Comparison of ENCODE assay signal across 7 mouse cellular contexts in genomic region chr2:144009551-144010281, GRCm38 (mm10). TPM values are rescaled to one million over a fixed set of nuclear protein-coding genes. Genes with fewer than 3 reads are reported as not detected.
A peak's percentile ranks its signal among the peaks of the same experiment; 100 is the strongest.
DNase-seq lines count a peak whose midpoint lies in the region; ATAC-seq and TF ChIP-seq lines count a peak whose summit lies in the region.

No protein-coding gene starts in this region.

- H3K9me3 ChIP-seq in E14TG2a.4 (ENCODE audit: low read length): no peaks in the 10 kb centered on the region
- no peaks in the 10 kb centered on the region for H3K9me3 ChIP-seq in embryonic facial prominence, embryonic 10.5 days
- no peaks in the 10 kb centered on the region for H3K9me3 ChIP-seq in heart, embryonic 14.5 days (ENCODE audit: control insufficient read depth, low read length)
- H3K9me3 ChIP-seq in kidney, embryonic 16.5 days (ENCODE audit: low read length): no peaks in the 10 kb centered on the region

- 2% methylated on average over 30 of the region's 30 CpGs for WGBS in embryonic facial prominence, embryonic 10.5 days
- 1% methylated on average over 28 of the region's 30 CpGs for WGBS in heart, embryonic 14.5 days
- 1% methylated on average over 29 of the region's 30 CpGs for WGBS in kidney, embryonic 16.5 days

- 0 out of 2 replicates have a peak, but pooled peaks cover 2% of the 10 kb centered on the region for H3K27me3 ChIP-seq in E14TG2a.4 (ENCODE audit: insufficient read depth, low read length)
- no peaks in the 10 kb centered on the region for H3K27me3 ChIP-seq in embryonic facial prominence, embryonic 10.5 days (replicated peaks; ENCODE audit: low read depth, poor library complexity, severe bottlenecking)
- no peaks in the 10 kb centered on the region for H3K27me3 ChIP-seq in heart, embryonic 14.5 days (ENCODE audit: control insufficient read depth, insufficient read depth, low read length)
- H3K27me3 ChIP-seq in kidney, embryonic 16.5 days (ENCODE audit: insufficient read depth, low read length): no peaks in the 10 kb centered on the region

- TF ChIP-seq CTCF in E14TG2a.4 (conservative IDR thresholded peaks at IDR 0.05; ENCODE audit: low read length): no peak

- H3K27ac ChIP-seq in embryonic facial prominence, embryonic 10.5 days (replicated peaks): peak overlapping the region; percentile 92
- H3K27ac ChIP-seq in heart, embryonic 14.5 days (replicated peaks in 1 of 2; ENCODE audit: control insufficient read depth in 1 of 2, insufficient read depth in 1 of 2, low read depth in 2 of 2, low read length in 2 of 2): peak overlapping the region; percentile 95 to 97
- H3K27ac ChIP-seq in kidney, embryonic 16.5 days (ENCODE audit: low read length): peak overlapping the region; percentile 96

- peaks cover 9% of the 10 kb centered on the region; the same call in 1 of the 2 replicates for H3K36me3 ChIP-seq in E14TG2a.4 (ENCODE audit: insufficient read depth, low read length)
- H3K36me3 ChIP-seq in embryonic facial prominence, embryonic 10.5 days (replicated peaks): peaks cover 19% of the 10 kb centered on the region; the same call in 1 of the 2 replicates
- H3K36me3 ChIP-seq in heart, embryonic 14.5 days (ENCODE audit: control insufficient read depth, insufficient read depth, low read length): peaks cover 13% of the 10 kb centered on the region
- H3K36me3 ChIP-seq in kidney, embryonic 16.5 days (ENCODE audit: insufficient read depth, low read length): 0 out of 2 replicates have a peak, but pooled peaks cover 2% of the 10 kb centered on the region

- peak; percentile 42 for DNase-seq in R1 (ENCODE audit: low read depth, low spot score)
- peak; percentile 13 for DNase-seq in embryonic facial prominence, embryonic 10.5 days (ENCODE audit: low spot score)
- DNase-seq in lung, postnatal 10 days: peak; percentile 85
- peak; percentile 31 for DNase-seq in ovary, postnatal 36 days (ENCODE audit: low spot score)

- H3K4me2 ChIP-seq in heart, embryonic 14.5 days (ENCODE audit: low read length): peak overlapping the region; percentile 63
- peak overlapping the region; percentile 60 for H3K4me2 ChIP-seq in kidney, embryonic 16.5 days (replicated peaks; ENCODE audit: low read depth, low read length)

- no peak; the same call in 1 of the 2 replicates for ATAC-seq in heart, embryonic 14.5 days (ENCODE audit: insufficient number of reproducible peaks, insufficient read depth, low FRiP score, low read depth)
- peak; percentile 17 for ATAC-seq in kidney, embryonic 16.5 days (ENCODE audit: low FRiP score, low TSS enrichment)

- peak overlapping the region; percentile 99 for H3K9ac ChIP-seq in heart, embryonic 14.5 days (ENCODE audit: low read length)
- H3K9ac ChIP-seq in kidney, embryonic 16.5 days (replicated peaks; ENCODE audit: low read length): peak overlapping the region; percentile 90

- H3K4me3 ChIP-seq in E14TG2a.4 (replicated peaks; ENCODE audit: low read length): peak overlapping the region; percentile 96
- H3K4me3 ChIP-seq in embryonic facial prominence, embryonic 10.5 days: peak overlapping the region; percentile 92
- H3K4me3 ChIP-seq in heart, embryonic 14.5 days (ENCODE audit: control insufficient read depth in 1 of 2, insufficient read depth in 1 of 2, low read depth in 1 of 2, low read length in 2 of 2): peak overlapping the region; percentile 96 to 98
- H3K4me3 ChIP-seq in kidney, embryonic 16.5 days (ENCODE audit: low read length): peak overlapping the region; percentile 81

- peaks cover 51% of the 10 kb centered on the region for H3K4me1 ChIP-seq in E14TG2a.4 (replicated peaks; ENCODE audit: low read depth, low read length)
- H3K4me1 ChIP-seq in embryonic facial prominence, embryonic 10.5 days: peaks cover 34% of the 10 kb centered on the region
- peaks cover 13 to 39% of the 10 kb centered on the region in 2 experiments for H3K4me1 ChIP-seq in heart, embryonic 14.5 days (ENCODE audit: control insufficient read depth in 2 of 2, insufficient read depth in 2 of 2, low read length in 2 of 2)
- H3K4me1 ChIP-seq in kidney, embryonic 16.5 days (ENCODE audit: insufficient read depth, low read length): peaks cover 48% of the 10 kb centered on the region

RNA-seq across cellular contexts. Expression of gene Rrbp1, which starts 1.3 kb away (rescaled TPM):
- 50.7 and 57.8 TPM in 2 replicates for polyA plus RNA-seq in embryonic facial prominence, embryonic 10.5 days (2016; fragmentation: Nextera tagmentation; extraction: Ambion mirVana)
- 54.4 and 61.8 TPM in 2 replicates for polyA plus RNA-seq in heart, embryonic 14.5 days (2014; fragmentation: Nextera tagmentation; extraction: Ambion mirVana)
- polyA plus RNA-seq in kidney, embryonic 16.5 days (2015; fragmentation: Nextera tagmentation; extraction: Ambion mirVana): 66.7 and 78.0 TPM in 2 replicates

RNA-seq across cellular contexts. Expression of gene Banf2, which starts 23.1 kb away (rescaled TPM):
- polyA plus RNA-seq in embryonic facial prominence, embryonic 10.5 days (2016; fragmentation: Nextera tagmentation; extraction: Ambion mirVana): not detected in 2 replicates
- polyA plus RNA-seq in heart, embryonic 14.5 days (2014; fragmentation: Nextera tagmentation; extraction: Ambion mirVana): not detected in 2 replicates
- not detected in 2 replicates for polyA plus RNA-seq in kidney, embryonic 16.5 days (2015; fragmentation: Nextera tagmentation; extraction: Ambion mirVana)

Comparison
In these comparisons a context has a peak if more than half of its experiments do, and no peak if none do; other contexts are left out.
1. DNase-seq: peak in every context shown above with its lines; median percentile 85 in lung, postnatal 10 days; 42 in R1; 31 in ovary, postnatal 36 days; 13 in embryonic facial prominence, embryonic 10.5 days.